Mouse (Mus musculus) ES-E14 (cell line): ENCODE results near the gene Prkcq. TPM values are rescaled to one million over a fixed set of nuclear protein-coding genes. Genes with fewer than 3 reads are reported as not detected.

Experiments used
- DNase-seq: peaks from one replicate; pipeline ENCODE4 v3.0.0-alpha.2; 2013; ENCODE audit warnings: low read depth, low spot score
- H3K27ac ChIP-seq: 2 replicates; pipeline ENCODE4 v1.5.1; 2012; ENCODE audit warnings: low read depth, mild to moderate bottlenecking, low read length, moderate library complexity, mixed read lengths; ENCODE audit not compliant: poor library complexity, insufficient read depth, severe bottlenecking
- H3K36me3 ChIP-seq: 2 replicates; pipeline ENCODE4 v1.6.1; 2012; ENCODE audit warnings: mild to moderate bottlenecking, low read length, moderate library complexity, mixed read lengths; ENCODE audit not compliant: control insufficient read depth, poor library complexity, insufficient read depth, severe bottlenecking
- H3K4me1 ChIP-seq, 2 experiments: fragments of 150-350 bp in 1 of 2; sonication (generic) in 1 of 2; 2 replicates each; pipeline ENCODE4 v1.6.1; 2012; ENCODE audit warnings: low read length in 2 of 2, mild to moderate bottlenecking in 1 of 2, mixed read lengths in 1 of 2; ENCODE audit not compliant: control insufficient read depth in 2 of 2, insufficient read depth in 2 of 2, poor library complexity in 1 of 2
- H3K4me3 ChIP-seq, 2 experiments: fragments of 150-350 bp in 1 of 2; sonication (generic) in 1 of 2; 2 replicates each; pipeline ENCODE4 v1.5.1; 2012; ENCODE audit warnings: low read length in 2 of 2, low read depth in 1 of 2, mild to moderate bottlenecking in 1 of 2, mixed read lengths in 1 of 2; ENCODE audit not compliant: insufficient read depth in 1 of 2, poor library complexity in 1 of 2, severe bottlenecking in 1 of 2
- H3K9ac ChIP-seq: 2 replicates; pipeline ENCODE4 v1.6.1; 2012; ENCODE audit warnings: low read depth, mild to moderate bottlenecking, low read length, mixed read lengths; ENCODE audit not compliant: poor library complexity, insufficient read depth, severe bottlenecking
- H3K9me3 ChIP-seq: fragments of 150-350 bp; sonication (generic); 2 replicates; pipeline ENCODE4 v1.6.1; 2012; ENCODE audit warnings: low read depth, mild to moderate bottlenecking, low read length; ENCODE audit not compliant: control insufficient read depth, insufficient read depth
- CHD2 ChIP-seq: IDR thresholded peaks from 2 replicates; pipeline ENCODE4 v1.6.1; 2014; ENCODE audit warnings: mild to moderate bottlenecking, low read depth, low read length, inconsistent platforms
- HCFC1 ChIP-seq: IDR thresholded peaks from 2 replicates; pipeline ENCODE4 v1.6.1; 2012; ENCODE audit warnings: low read length, inconsistent platforms, borderline replicate concordance; ENCODE audit not compliant: insufficient read depth
- MAFK ChIP-seq: IDR thresholded peaks from 2 replicates; pipeline ENCODE4 v1.6.1; 2014; ENCODE audit warnings: mild to moderate bottlenecking, low read depth, low read length, inconsistent platforms; ENCODE audit not compliant: insufficient read depth
- ZC3H11A ChIP-seq: IDR thresholded peaks from 2 replicates; pipeline ENCODE4 v1.6.1; 2012; ENCODE audit warnings: low read depth, mild to moderate bottlenecking, inconsistent platforms, low read length, borderline replicate concordance
- ZNF384 ChIP-seq: IDR thresholded peaks from 2 replicates; pipeline ENCODE4 v1.6.1; 2012; ENCODE audit warnings: low read depth, low read length, inconsistent platforms
- in situ Hi-C, 2 experiments: fragments of 600-800 bp; cut with MboI; formaldehyde crosslinking; loops; one replicate each; pipeline ENCODE4 v1.15.1; 2025; ENCODE audit warnings: low sequenced_read_pairs in 2 of 2, inconsistent platforms in 1 of 2; ENCODE audit not compliant: unreplicated experiment in 2 of 2
- total RNA-seq: library from RNA; depleted of rRNA; stranded (reverse); fragments of 300-350 nt; gene quantifications from 2 replicates; pipeline ENCODE4 v1.2.3, GENCODE M21; 2012

The Prkcq gene
- total RNA-seq, 1 experiment = 0.09 TPM

GRCm38 (mm10) chr2:11210241-11210916 lies 38.5 kb downstream of the Prkcq start:
- Histone ChIP-seq H3K9me3 (no peaks in the 10 kb centered on the region), H3K9ac (no peak overlapping the region), H3K4me3 (no peak overlapping the region), H3K4me1 (no peaks in the 10 kb centered on the region), H3K36me3 (no peaks in the 10 kb centered on the region), H3K27ac (no peak overlapping the region)
- TF ChIP-seq ZC3H11A (no peak), HCFC1 (no peak), CHD2 (no peak), MAFK (no peak), ZNF384 (no peak)
- no peak for DNase-seq
- in situ Hi-C loops = no loop called here

DNA sequence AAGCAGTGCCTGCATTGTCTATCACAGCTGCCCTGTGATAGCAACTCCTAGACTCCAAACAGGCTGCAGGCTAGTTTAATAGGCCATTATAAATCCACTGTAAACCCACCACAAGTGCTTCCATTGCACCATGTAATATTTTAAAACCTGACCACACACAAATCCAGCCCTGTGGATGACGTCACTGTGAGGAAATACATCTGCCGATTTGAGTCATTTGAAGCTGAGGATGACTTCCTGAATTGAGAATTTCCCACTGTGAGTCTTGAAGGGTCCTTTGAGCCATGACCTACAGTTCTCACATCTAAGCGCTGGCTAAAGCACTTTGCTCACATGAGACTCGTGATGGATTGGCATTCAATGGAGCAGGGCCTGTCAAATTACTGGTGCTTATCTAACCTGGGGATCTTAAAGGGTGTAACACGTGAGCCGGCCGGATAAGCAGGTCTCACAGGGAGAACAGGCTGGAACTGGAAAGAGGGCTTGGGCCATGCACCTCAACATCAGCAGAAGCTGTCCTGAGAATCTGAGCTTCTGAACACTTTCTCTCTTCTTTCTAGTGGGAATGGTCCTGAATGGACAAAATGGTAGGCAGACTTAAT lies 40.2 kb downstream of the Prkcq start:
- TF ChIP-seq ZNF384 = no peak
- no peak for TF ChIP-seq ZC3H11A
- TF ChIP-seq MAFK = no peak
- TF ChIP-seq HCFC1 = no peak
- TF ChIP-seq CHD2 = no peak

DNA sequence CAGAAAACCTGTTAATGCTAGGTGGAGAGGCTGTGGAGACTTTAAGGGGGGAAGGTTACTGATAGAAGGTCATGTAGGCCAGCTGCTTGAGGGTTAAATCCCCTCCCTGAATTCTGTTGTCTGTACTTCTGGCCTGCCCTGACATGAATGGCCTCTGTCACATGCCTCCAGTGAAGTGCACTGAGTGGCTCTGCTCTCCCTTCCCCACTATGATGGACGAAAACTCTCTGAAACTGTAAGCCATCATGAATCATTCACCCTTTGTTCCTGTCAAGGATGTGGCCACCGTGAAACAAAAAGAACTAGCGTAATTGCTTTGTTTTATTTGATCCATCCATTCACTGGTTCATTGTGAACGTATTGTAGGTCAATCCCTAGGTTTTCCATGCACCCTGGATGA lies 44.5 kb downstream of the Prkcq start:
- Histone ChIP-seq H3K9me3 (no peaks in the 10 kb centered on the region), H3K4me1 (no peaks in the 10 kb centered on the region), H3K27ac (no peak overlapping the region), H3K9ac (no peak overlapping the region), H3K36me3 (no peaks in the 10 kb centered on the region), H3K4me3 (no peak overlapping the region)
- in situ Hi-C loops = no loop called here
- DNase-seq = no peak
- TF ChIP-seq CHD2 = no peak
- TF ChIP-seq HCFC1 = no peak
- TF ChIP-seq ZNF384 = no peak
- TF ChIP-seq MAFK = no peak
- no peak for TF ChIP-seq ZC3H11A

More for the DNA sequence above, 40.2 kb downstream of the Prkcq start:
- Histone ChIP-seq H3K36me3 (no peaks in the 10 kb centered on the region), H3K4me3 (no peak overlapping the region), H3K9ac (no peak overlapping the region), H3K4me1 (no peaks in the 10 kb centered on the region), H3K9me3 (no peaks in the 10 kb centered on the region), H3K27ac (no peak overlapping the region)
- in situ Hi-C loops = no loop called here
- no peak for DNase-seq

DNA sequence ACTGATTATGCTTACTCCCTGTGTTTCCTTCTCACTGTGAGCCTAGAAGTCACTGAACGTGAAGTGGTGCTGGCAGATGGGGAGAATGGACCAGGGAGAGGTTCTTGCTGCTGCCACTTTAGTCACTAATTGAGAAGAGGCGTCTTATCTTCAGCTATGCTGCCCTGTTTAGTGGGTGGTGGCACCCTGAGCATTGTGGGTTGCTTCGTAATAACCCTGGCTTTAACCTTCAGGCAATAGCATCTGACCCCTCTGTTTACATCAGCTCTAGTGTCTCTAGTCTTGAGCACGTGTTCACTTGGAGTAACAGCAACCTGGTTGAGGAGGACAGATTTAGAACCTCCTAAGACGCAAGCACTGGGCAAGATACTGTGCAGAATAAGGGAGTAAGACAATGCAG lies 44.9 kb downstream of the Prkcq start:
- no peak for TF ChIP-seq CHD2
- no peak for TF ChIP-seq MAFK
- no peak for TF ChIP-seq ZC3H11A
- TF ChIP-seq HCFC1 = no peak
- TF ChIP-seq ZNF384 = no peak
- Histone ChIP-seq H3K36me3 (no peaks in the 10 kb centered on the region), H3K9me3 (no peaks in the 10 kb centered on the region), H3K4me3 (no peak overlapping the region), H3K27ac (no peak overlapping the region), H3K9ac (no peak overlapping the region), H3K4me1 (no peaks in the 10 kb centered on the region)
- in situ Hi-C loops = no loop called here
- no peak for DNase-seq

- no peak overlapping the region for H3K9ac ChIP-seq
- H3K27ac ChIP-seq = no peak overlapping the region
- H3K9me3 ChIP-seq = no peaks in the 10 kb centered on the region
- no peak overlapping the region for H3K4me3 ChIP-seq
- DNase-seq = no peak
- in situ Hi-C loops = no loop called here
- no peak for TF ChIP-seq HCFC1
- TF ChIP-seq ZNF384 = no peak
- TF ChIP-seq ZC3H11A = no peak
- no peak for TF ChIP-seq CHD2
- TF ChIP-seq MAFK = no peak
- H3K36me3 ChIP-seq = no peaks in the 10 kb centered on the region
- no peaks in the 10 kb centered on the region for H3K4me1 ChIP-seq
Measured at GRCm38 (mm10) chr2:11218122-11218521, 46.2 kb downstream of the Prkcq start.
